Mouse (Mus musculus) limb, embryonic 10.5 days (tissue): Measurements from ENCODE around the gene Dnajb14. TPM values are rescaled to one million over a fixed set of nuclear protein-coding genes. Genes with fewer than 3 reads are reported as not detected.

Source experiments
- DNase-seq: peaks from one replicate; pipeline ENCODE4 v3.0.0-alpha.2; 2017; ENCODE audit warnings: low spot score
- H3K27ac ChIP-seq: fragments of 300-500 bp; sonication (generic); 2 replicates; pipeline ENCODE4 v1.5.1; 2016; ENCODE audit warnings: mild to moderate bottlenecking
- H3K27me3 ChIP-seq: fragments of 300-500 bp; sonication (generic); 2 replicates; pipeline ENCODE4 v1.6.1; 2016; ENCODE audit warnings: low read depth, mild to moderate bottlenecking; ENCODE audit not compliant: poor library complexity, severe bottlenecking
- H3K36me3 ChIP-seq: fragments of 300-500 bp; sonication (generic); 2 replicates; pipeline ENCODE4 v1.6.1; 2016; ENCODE audit warnings: mild to moderate bottlenecking, moderate library complexity
- H3K4me1 ChIP-seq: fragments of 300-500 bp; sonication (generic); 2 replicates; pipeline ENCODE4 v1.6.1; 2016
- H3K4me3 ChIP-seq: fragments of 300-500 bp; sonication (generic); 2 replicates; pipeline ENCODE4 v1.5.1; 2016; ENCODE audit warnings: mild to moderate bottlenecking, moderate library complexity
- H3K9me3 ChIP-seq: fragments of 300-500 bp; sonication (generic); replicated peaks from 2 replicates; pipeline ENCODE4 v1.6.1; 2016; ENCODE audit warnings: mild to moderate bottlenecking
- WGBS: fragments of 180-500 bp; shearing (Covaris S2); methylation state at CpG from one replicate; pipeline ENCODE4 v1.1.7; 2016; 5-methylcytosine and 5-hydroxymethylcytosine counted together
- polyA plus RNA-seq: library from polyadenylated mRNA; unstranded; fragments of >200 nt; fragmentation: Nextera tagmentation; extraction: Ambion mirVana; gene quantifications from 2 replicates; pipeline ENCODE4 v1.2.1, GENCODE M21; 2016

The Dnajb14 gene
- polyA plus RNA-seq, result 6.8 TPM in 2 replicates

DNA sequence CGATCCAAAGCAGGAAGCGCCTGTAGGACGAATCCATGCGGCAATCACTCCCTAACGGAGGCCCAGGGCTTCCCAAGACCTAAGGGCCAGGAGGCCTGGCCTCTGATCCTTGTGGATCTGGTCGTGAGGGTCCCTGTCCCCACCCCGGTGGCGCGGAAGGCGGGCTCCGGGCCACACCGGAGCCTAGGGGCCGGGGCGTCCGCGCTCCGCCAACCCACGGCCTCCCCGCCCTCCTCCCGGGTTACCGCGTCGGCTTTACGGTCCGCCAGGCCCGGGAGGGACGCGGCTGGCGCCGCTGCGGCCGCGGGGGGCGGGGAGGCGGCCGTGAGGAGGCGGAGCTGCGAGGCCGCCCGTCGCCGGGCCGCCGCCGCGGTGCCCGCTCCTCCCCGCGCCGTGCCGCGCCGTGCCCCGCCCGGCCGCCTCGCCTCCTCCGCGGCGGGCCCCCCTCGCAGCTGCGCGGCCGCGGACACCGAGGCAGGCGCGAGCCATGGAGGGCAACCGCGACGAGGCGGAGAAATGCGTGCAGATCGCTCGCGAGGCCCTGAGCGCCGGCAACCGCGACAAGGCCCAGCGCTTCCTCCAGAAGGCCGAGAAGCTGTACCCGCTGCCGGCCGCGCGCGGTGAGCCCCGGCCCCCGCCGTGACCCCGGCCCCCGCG lies at the start of gene Dnajb14:
Gene Dnajb14 (plus strand): TSS at position 239 of the 657 bp plus-strand sequence.
- H3K4me1 ChIP-seq, result peaks cover 28% of the 10 kb centered on the region
- 4% methylated on average over 88 of the region's 94 CpGs for WGBS
- no peaks in the 10 kb centered on the region for H3K27me3 ChIP-seq
- peaks cover 16% of the 10 kb centered on the region for H3K36me3 ChIP-seq
- DNase-seq, result peak; percentile 79
- H3K9me3 ChIP-seq, result no peaks in the 10 kb centered on the region
- peak within 1 kb of the TSS; percentile 97 for H3K27ac ChIP-seq
- H3K4me3 ChIP-seq, result peak within 1 kb of the TSS; percentile 78

DNA sequence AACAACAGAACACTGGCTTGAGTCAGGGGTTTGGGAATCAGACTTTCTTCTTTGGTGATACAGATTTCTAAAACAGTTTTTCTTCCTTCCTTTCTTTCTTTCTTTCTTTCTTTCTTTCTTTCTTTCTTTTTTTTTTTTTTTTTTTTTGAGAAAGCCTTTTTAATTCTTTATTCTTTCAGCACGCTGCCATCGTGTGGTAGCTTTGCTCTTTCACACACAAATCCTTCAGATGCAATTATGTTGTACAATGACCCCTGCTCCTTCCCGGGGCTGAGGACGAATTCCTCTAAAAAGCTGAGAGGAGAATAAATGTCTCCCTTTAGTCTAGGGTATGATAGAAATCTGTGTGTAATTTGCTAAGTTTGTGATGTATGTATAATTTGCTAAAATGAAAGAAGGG lies 48.8 kb upstream of the Dnajb14 start:
- Histone ChIP-seq H3K36me3 (no peaks in the 10 kb centered on the region), H3K4me3 (no peak overlapping the region), H3K4me1 (no peaks in the 10 kb centered on the region), H3K27me3 (no peaks in the 10 kb centered on the region), H3K27ac (no peak overlapping the region), H3K9me3 (no peaks in the 10 kb centered on the region)
- WGBS, result 35% methylated on average over 4 of the region's 4 CpGs
- DNase-seq, result no peak

DNA sequence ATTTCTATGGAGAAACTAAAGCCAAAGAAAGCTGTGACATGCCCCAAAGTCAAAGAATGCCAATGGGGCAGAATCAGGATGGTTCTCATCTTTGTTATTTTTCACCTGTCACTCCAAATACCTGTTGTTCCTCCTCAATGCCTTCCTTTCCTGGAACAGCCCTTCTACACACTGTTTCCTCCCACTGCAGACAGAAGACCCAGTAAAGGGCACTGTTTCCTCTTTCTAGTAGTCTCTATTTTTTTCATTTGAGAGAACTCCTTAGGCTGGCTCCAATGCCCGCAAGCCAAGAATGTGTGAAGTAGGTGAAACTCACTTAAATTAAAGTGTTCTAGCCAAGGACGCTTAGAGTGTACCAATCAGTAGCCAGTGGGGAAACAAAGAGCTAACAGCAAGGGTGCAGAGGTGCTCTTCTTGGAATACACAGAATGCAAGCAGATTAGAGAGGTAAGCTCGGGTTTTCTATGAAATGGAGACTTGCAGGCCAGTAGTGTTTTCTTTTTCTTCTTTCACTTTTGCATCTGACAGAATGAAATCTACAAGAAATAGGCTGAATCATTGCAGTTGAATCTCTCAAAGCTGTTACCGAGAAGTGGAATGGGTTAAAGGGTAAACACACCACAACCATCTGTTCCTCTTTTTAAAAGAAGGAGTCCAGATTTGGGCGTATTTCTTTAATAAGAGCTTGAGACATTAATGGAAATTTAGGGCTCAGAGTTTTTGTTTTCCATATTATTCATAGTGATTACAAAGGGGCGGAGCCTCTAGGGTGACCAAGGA lies 46.6 kb upstream of the Dnajb14 start:
- H3K4me3 ChIP-seq, result no peak overlapping the region
- WGBS, result 87% methylated on average over 6 of the region's 6 CpGs
- no peaks in the 10 kb centered on the region for H3K36me3 ChIP-seq
- H3K9me3 ChIP-seq, result no peaks in the 10 kb centered on the region
- H3K4me1 ChIP-seq, result no peaks in the 10 kb centered on the region
- no peak for DNase-seq
- H3K27ac ChIP-seq, result no peak overlapping the region
- no peaks in the 10 kb centered on the region for H3K27me3 ChIP-seq

DNA sequence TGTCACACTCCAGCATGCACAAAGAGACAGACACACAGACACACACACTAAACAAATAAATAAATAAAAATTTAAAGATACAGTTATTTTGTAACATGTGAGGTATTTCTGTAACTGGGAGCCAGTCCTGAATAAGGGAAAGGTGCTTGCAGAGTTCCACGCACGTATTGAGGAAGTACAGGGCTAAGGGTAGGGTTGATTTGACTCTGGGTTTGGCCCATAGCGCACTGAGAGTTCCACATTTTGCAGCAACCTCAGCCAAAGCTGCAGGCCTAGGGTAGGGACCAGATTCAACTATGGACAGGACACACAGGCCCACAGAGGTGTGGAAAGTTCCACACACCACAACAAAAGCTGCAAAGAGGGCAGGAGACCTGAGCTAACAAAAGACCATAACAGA lies 44.2 kb upstream of the Dnajb14 start:
- 92% methylated on average over 3 of the region's 3 CpGs for WGBS
- H3K27me3 ChIP-seq, result no peaks in the 10 kb centered on the region
- H3K36me3 ChIP-seq, result no peaks in the 10 kb centered on the region
- no peaks in the 10 kb centered on the region for H3K9me3 ChIP-seq
- no peak for DNase-seq
- H3K4me1 ChIP-seq, result peaks cover 9% of the 10 kb centered on the region
- H3K4me3 ChIP-seq, result no peak overlapping the region
- H3K27ac ChIP-seq, result no peak overlapping the region

DNA sequence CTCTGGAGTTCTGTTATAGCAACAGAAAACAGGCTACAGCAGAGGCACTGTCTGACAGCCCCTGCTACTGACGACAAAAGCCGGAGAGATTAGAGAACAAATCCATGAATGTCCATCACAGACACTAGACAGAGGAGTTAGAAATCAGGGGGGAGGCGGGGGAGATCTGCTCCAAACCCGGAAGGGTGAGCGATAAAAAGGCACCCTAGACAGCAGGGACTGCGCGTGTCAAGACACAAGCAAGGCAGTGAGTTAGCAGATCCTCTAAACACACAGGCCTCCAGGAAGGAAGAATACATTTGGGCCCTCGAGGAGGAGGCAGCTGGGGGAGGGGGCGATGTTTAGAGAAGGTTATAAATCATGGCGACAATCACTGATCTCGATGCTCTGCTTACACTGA lies 39.8 kb upstream of the Dnajb14 start:
- Histone ChIP-seq H3K9me3 (no peaks in the 10 kb centered on the region), H3K27me3 (no peaks in the 10 kb centered on the region), H3K36me3 (no peaks in the 10 kb centered on the region), H3K4me1 (peaks cover 9% of the 10 kb centered on the region), H3K4me3 (no peak overlapping the region), H3K27ac (peak overlapping the region; percentile 28)
- 19% methylated on average over 11 of the region's 11 CpGs for WGBS
- no peak for DNase-seq

DNA sequence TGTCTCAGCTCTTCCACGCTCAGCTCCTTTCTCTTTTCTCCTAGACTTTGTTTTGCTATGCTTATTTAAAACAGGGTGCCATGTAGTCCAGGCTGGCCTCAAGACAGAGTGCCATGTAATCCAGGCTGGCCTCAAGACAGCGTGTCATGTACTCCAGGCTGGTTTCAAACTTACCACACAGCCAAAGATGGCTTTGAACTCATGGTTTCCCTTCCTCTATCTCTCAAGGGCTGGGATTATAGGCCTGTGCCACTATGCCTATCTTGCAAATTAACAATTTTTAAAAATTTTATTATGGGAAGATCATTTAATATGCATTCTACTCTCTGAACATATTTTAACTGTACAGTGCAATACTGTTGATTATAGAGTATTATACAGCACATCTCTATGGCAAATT lies 36.3 kb upstream of the Dnajb14 start:
- Histone ChIP-seq H3K9me3 (no peaks in the 10 kb centered on the region), H3K4me1 (peaks cover 12% of the 10 kb centered on the region), H3K27me3 (no peaks in the 10 kb centered on the region), H3K36me3 (no peaks in the 10 kb centered on the region), H3K4me3 (no peak overlapping the region), H3K27ac (no peak overlapping the region)
- no peak for DNase-seq
- 82% methylated on average over 2 of the region's 2 CpGs for WGBS

DNA sequence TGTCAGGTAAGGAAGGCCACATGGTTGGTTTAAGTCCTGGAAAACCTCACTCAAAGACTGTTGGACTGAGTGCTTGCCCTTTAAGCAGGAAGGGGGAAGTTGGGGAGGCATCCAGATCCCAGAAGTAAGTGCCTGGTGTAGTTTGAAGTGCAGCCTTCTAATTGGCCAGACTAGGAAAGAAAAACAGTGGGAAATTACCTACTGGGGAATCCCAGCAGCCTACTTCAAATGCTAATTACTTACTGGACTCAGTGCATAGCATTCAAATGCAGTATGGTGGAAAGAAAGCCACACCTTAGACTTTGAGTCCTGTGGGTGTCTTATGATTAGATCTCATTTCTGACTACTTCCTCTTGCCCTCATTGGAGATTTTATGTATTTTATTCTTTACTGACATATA lies 34.3 kb upstream of the Dnajb14 start:
- peaks cover 2% of the 10 kb centered on the region; the same call in 1 of the 2 replicates for H3K4me1 ChIP-seq
- H3K4me3 ChIP-seq, result no peak overlapping the region
- no peaks in the 10 kb centered on the region for H3K36me3 ChIP-seq
- H3K27ac ChIP-seq, result no peak overlapping the region
- H3K9me3 ChIP-seq, result no peaks in the 10 kb centered on the region
- H3K27me3 ChIP-seq, result no peaks in the 10 kb centered on the region
- DNase-seq, result no peak

DNA sequence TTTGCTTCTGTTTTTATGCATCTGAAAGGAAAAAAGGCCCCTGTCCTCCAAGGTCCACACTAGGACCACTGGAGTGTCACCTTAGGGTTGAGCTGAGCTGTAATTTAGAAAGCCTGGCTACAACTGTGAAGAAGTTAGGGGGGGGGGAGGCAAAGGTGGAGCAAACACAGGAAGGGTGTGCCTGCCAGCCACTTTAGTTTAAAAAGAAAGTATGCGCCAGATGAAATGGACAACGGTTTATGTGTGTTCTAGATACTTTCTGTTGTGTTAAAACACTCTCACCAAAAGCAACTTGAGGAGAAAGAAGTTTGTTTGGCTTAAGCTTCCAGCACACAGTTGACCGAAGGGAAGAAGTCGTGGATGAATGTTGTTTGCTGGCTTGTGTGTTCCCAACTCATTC lies 33.8 kb upstream of the Dnajb14 start:
- Histone ChIP-seq H3K9me3 (no peaks in the 10 kb centered on the region), H3K36me3 (no peaks in the 10 kb centered on the region), H3K27me3 (no peaks in the 10 kb centered on the region), H3K4me3 (no peak overlapping the region), H3K27ac (no peak overlapping the region), H3K4me1 (peaks cover 2% of the 10 kb centered on the region; the same call in 1 of the 2 replicates)
- WGBS, result 90% methylated on average over 4 of the region's 4 CpGs
- DNase-seq, result no peak

DNA sequence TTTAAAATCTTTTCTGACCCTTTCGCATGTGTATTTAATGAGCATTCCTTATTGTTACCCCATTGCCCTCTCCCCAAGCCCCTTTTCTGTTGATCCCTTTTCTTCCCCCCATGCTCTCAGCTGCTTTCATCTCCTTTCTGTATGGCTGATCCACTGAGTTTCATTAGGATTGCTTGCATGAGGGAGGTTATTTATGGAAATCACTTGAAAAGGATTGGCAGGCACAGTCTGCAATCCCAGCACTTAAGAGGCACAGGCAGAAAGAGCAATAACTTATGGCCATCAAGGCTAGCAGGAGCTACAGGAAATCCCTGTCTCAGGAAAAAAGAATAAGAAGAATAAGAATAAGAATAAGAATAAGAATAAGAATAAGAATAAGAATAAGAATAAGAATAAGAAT lies 30.9 kb upstream of the Dnajb14 start:
- Histone ChIP-seq H3K9me3 (no peaks in the 10 kb centered on the region), H3K27ac (no peak overlapping the region), H3K36me3 (no peaks in the 10 kb centered on the region), H3K27me3 (no peaks in the 10 kb centered on the region), H3K4me3 (no peak overlapping the region), H3K4me1 (peaks cover 2% of the 10 kb centered on the region; the same call in 1 of the 2 replicates)
- no peak for DNase-seq
- 87% methylated on average over 1 of the region's 1 CpGs for WGBS

DNA sequence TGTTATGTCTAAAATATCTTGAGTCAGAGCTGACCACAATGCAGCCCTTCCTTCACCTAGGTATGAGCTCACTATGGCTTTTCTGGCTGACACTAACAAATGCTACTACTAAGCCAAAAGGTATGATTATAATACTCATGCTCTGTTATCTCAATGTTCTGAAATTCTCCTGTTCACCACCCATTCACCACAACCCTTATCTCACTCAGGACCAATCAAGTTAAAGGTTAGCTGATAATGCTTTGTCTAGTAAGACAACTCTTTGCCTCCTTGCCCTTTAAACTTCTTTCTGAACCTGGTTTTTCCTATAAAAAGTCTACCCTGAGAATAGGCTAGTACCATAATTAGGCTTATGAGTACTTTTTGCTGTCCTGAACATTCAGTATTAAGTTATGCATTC lies 29.3 kb upstream of the Dnajb14 start:
- Histone ChIP-seq H3K4me1 (no peaks in the 10 kb centered on the region), H3K9me3 (no peaks in the 10 kb centered on the region), H3K27me3 (no peaks in the 10 kb centered on the region), H3K4me3 (no peak overlapping the region), H3K27ac (no peak overlapping the region), H3K36me3 (no peaks in the 10 kb centered on the region)
- no peak for DNase-seq

DNA sequence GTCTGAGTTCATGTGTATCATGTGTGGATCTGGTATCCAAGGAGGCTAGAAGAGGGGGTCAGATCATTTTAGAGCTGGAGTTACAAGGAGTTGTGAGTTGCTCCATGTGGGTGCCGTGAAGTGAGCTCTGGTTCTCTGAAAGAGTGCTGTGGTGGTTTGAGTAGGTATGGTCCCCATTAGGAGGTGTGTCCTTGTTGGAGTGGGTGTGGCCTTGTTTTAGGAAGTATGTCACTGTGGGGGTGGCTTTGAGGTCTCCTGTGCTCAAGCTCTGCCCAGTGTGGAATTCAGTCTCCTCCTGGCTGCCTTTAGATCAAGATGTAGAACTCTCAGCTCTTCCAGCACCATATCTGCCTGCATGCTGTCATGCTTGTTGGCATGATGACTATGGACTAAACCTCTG lies 24.5 kb upstream of the Dnajb14 start:
- no peak overlapping the region for H3K4me3 ChIP-seq
- H3K27ac ChIP-seq, result no peak overlapping the region
- H3K9me3 ChIP-seq, result no peaks in the 10 kb centered on the region
- WGBS, result 100% methylated on average over 1 of the region's 1 CpGs
- no peaks in the 10 kb centered on the region for H3K27me3 ChIP-seq
- no peaks in the 10 kb centered on the region for H3K4me1 ChIP-seq
- H3K36me3 ChIP-seq, result no peaks in the 10 kb centered on the region
- no peak for DNase-seq

DNA sequence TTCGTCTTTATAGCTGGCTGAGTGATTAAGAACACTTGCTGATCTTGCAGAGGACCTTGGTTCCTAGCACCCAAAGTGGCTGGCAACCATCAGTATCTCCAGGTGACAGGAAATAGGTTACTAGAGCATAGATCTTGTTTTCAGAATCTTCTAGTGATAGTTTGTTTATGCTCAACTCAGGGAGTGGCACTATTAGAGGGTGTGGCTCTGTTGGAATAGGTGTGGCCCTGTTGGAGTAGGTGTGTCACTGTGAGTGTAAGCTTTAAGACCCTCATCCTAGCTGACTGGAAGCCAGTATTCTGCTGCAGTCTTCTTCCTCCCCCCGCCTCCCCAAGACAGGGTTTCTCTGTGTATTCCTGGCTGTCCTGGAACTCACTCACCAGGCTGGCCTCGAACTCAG lies 23.2 kb upstream of the Dnajb14 start:
- Histone ChIP-seq H3K4me3 (no peak overlapping the region), H3K4me1 (no peaks in the 10 kb centered on the region), H3K36me3 (no peaks in the 10 kb centered on the region), H3K27ac (no peak overlapping the region), H3K9me3 (no peaks in the 10 kb centered on the region), H3K27me3 (no peaks in the 10 kb centered on the region)
- WGBS, result 87% methylated on average over 3 of the region's 3 CpGs
- DNase-seq, result no peak

DNA sequence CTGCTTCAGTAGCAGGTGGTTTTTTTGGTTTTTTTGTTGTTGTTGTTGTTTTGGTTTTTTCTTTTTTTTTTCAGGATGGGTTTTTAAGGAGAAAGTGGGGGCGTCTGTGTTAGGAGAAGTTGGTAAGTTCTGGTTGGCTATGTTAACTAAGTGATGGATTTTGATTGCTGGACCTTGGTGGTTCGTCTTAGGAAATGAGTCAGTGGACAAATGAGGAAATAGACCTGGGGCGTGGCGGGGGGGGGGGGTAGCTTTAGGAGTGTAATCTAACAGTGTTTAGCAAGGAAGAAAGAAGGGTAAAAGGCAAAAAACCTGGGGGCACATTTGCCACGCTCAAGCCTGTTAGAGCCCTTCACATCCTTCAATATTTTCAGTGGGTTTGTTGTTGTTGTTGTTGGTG lies 20.9 kb upstream of the Dnajb14 start:
- Histone ChIP-seq H3K4me1 (no peaks in the 10 kb centered on the region), H3K9me3 (no peaks in the 10 kb centered on the region), H3K27me3 (no peaks in the 10 kb centered on the region), H3K4me3 (no peak overlapping the region), H3K36me3 (no peaks in the 10 kb centered on the region), H3K27ac (no peak overlapping the region)
- no peak for DNase-seq
- 80% methylated on average over 5 of the region's 5 CpGs for WGBS
